Mouse (Mus musculus) kidney, embryonic 15.5 days (tissue): ENCODE measurements around the gene Ube4b. TPM values are rescaled to one million over a fixed set of nuclear protein-coding genes. Genes with fewer than 3 reads are reported as not detected.

Experiments used
- ATAC-seq: fragments of 200-750 bp; cut with Nextera tagmentation; replicated peaks from 2 replicates; pipeline ENCODE4 v1.8.0; 2017; ENCODE audit warnings: moderate TSS enrichment; ENCODE audit not compliant: low FRiP score
- H3K27ac ChIP-seq: fragments of 300-500 bp; sonication (generic); 2 replicates; pipeline ENCODE4 v1.5.1; 2015; ENCODE audit warnings: mild to moderate bottlenecking, inconsistent platforms
- H3K27me3 ChIP-seq: fragments of 300-500 bp; sonication (generic); 2 replicates; pipeline ENCODE4 v1.6.1; 2015; ENCODE audit warnings: inconsistent platforms
- H3K36me3 ChIP-seq: fragments of 300-500 bp; sonication (generic); 2 replicates; pipeline ENCODE4 v1.6.1; 2015; ENCODE audit warnings: inconsistent platforms
- H3K4me1 ChIP-seq: fragments of 300-500 bp; sonication (generic); 2 replicates; pipeline ENCODE4 v1.6.1; 2015; ENCODE audit warnings: inconsistent platforms
- H3K4me2 ChIP-seq: fragments of 300-500 bp; sonication (generic); 2 replicates; pipeline ENCODE4 v1.6.1; 2015; ENCODE audit warnings: moderate library complexity, mild to moderate bottlenecking, inconsistent platforms
- H3K4me3 ChIP-seq: fragments of 300-500 bp; sonication (generic); replicated peaks from 2 replicates; pipeline ENCODE4 v1.5.1; 2015; ENCODE audit warnings: mild to moderate bottlenecking, inconsistent platforms
- H3K9ac ChIP-seq: fragments of 300-500 bp; sonication (generic); 2 replicates; pipeline ENCODE4 v1.6.1; 2015; ENCODE audit warnings: mild to moderate bottlenecking, inconsistent platforms
- H3K9me3 ChIP-seq: fragments of 300-500 bp; sonication (generic); replicated peaks from 2 replicates; pipeline ENCODE4 v1.6.1; 2016; ENCODE audit warnings: inconsistent platforms
- WGBS: fragments of 180-500 bp; shearing (Covaris S2); methylation state at CpG from one replicate; pipeline ENCODE4 v1.1.7; 2015; ENCODE audit warnings: mixed read lengths; 5-methylcytosine and 5-hydroxymethylcytosine counted together
- polyA plus RNA-seq: library from polyadenylated mRNA; unstranded; fragments of >200 nt; fragmentation: Nextera tagmentation; extraction: Ambion mirVana; gene quantifications from 2 replicates; pipeline ENCODE4 v1.2.1, GENCODE M21; 2015

Gene Ube4b
- polyA plus RNA-seq, 1 experiment from 2014 or later = 49.6 TPM

DNA sequence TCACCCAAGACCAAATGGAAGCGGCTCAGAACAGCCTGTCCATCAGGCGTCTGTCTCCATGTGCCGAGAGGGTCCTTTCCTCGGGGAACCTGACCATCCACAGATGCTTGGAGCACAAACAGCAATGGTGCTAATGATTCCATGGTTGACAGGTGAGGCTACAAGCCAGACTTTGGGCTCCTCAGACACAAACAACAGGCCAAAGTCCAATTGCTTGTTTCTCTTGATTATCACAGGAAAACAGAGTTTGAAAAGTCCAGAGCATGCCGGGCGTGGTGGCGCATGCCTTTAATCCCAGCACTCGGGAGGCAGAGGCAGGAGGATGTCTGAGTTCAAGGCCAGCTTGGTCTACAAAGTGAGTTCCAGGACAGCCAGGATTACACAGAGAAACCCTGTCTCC lies 71.9 kb downstream of the Ube4b start:
- WGBS = 97% methylated on average over 8 of the region's 8 CpGs
- peaks cover 99% of the 10 kb centered on the region for H3K36me3 ChIP-seq
- no peak for ATAC-seq

GRCm38 (mm10) chr4:149351596-149352150 lies 74.9 kb downstream of the Ube4b start:
- H3K9me3 ChIP-seq = no peaks in the 10 kb centered on the region
- no peak overlapping the region for H3K27ac ChIP-seq
- 84% methylated on average over 8 of the region's 8 CpGs for WGBS

More for the DNA sequence above, 71.9 kb downstream of the Ube4b start:
- Histone ChIP-seq H3K4me1 (0 out of 2 replicates have a peak, but pooled peaks cover 2% of the 10 kb centered on the region), H3K4me3 (no peak overlapping the region), H3K27ac (no peak overlapping the region), H3K9me3 (no peaks in the 10 kb centered on the region), H3K4me2 (no peak overlapping the region), H3K27me3 (no peaks in the 10 kb centered on the region), H3K9ac (no peak overlapping the region)

GRCm38 (mm10) chr4:149348963-149349362 lies 77.6 kb downstream of the Ube4b start:
- no peaks in the 10 kb centered on the region for H3K27me3 ChIP-seq
- H3K4me1 ChIP-seq = 0 out of 2 replicates have a peak, but pooled peaks cover 4% of the 10 kb centered on the region
- peaks cover 98% of the 10 kb centered on the region for H3K36me3 ChIP-seq
- H3K4me2 ChIP-seq = no peak overlapping the region
- ATAC-seq = no peak
- no peak overlapping the region for H3K9ac ChIP-seq
- no peak overlapping the region for H3K27ac ChIP-seq
- no peaks in the 10 kb centered on the region for H3K9me3 ChIP-seq
- no peak overlapping the region for H3K4me3 ChIP-seq
- WGBS = 71% methylated on average over 5 of the region's 5 CpGs

More at GRCm38 (mm10) chr4:149351596-149352150, 74.9 kb downstream of the Ube4b start:
- Histone ChIP-seq H3K36me3 (peaks cover 98% of the 10 kb centered on the region), H3K9ac (no peak overlapping the region), H3K4me1 (0 out of 2 replicates have a peak, but pooled peaks cover 3% of the 10 kb centered on the region), H3K27me3 (no peaks in the 10 kb centered on the region), H3K4me2 (no peak overlapping the region), H3K4me3 (no peak overlapping the region)
- no peak for ATAC-seq

DNA sequence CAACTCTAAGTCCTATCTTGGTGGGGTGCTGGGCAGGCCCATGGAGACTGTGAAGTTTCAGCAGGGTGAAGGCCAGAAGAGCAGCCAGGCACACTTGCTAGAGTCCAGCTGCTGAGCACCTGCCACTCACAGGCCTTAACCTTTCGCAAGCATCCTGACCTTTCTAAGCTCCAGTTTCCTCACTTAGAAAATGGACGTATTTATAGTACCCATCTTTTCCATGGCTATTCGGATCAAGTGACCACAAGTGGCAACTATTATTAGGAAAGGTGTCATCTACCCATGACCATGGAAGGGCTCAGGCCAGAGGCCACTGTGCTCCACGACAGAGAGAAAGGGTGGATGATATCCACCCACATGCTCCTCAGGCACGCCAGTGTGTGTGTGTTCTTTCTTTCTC lies 80.7 kb downstream of the Ube4b start:
- ATAC-seq = no peak
- Histone ChIP-seq H3K36me3 (peaks cover 98% of the 10 kb centered on the region), H3K4me2 (no peak overlapping the region), H3K4me1 (0 out of 2 replicates have a peak, but pooled peaks cover 4% of the 10 kb centered on the region), H3K9ac (no peak overlapping the region), H3K27me3 (no peaks in the 10 kb centered on the region), H3K27ac (no peak overlapping the region), H3K4me3 (no peak overlapping the region), H3K9me3 (no peaks in the 10 kb centered on the region)
- 47% methylated on average over 5 of the region's 5 CpGs for WGBS

- 82% methylated on average over 8 of the region's 8 CpGs for WGBS
- no peaks in the 10 kb centered on the region for H3K27me3 ChIP-seq
- H3K4me1 ChIP-seq = 0 out of 2 replicates have a peak, but pooled peaks cover 4% of the 10 kb centered on the region
- no peak overlapping the region for H3K4me2 ChIP-seq
- H3K4me3 ChIP-seq = no peak overlapping the region
- peaks cover 98% of the 10 kb centered on the region for H3K36me3 ChIP-seq
- ATAC-seq = no peak
- no peaks in the 10 kb centered on the region for H3K9me3 ChIP-seq
- no peak overlapping the region for H3K9ac ChIP-seq
- no peak overlapping the region for H3K27ac ChIP-seq
Measured at GRCm38 (mm10) chr4:149344311-149344710, 82.2 kb downstream of the Ube4b start.

DNA sequence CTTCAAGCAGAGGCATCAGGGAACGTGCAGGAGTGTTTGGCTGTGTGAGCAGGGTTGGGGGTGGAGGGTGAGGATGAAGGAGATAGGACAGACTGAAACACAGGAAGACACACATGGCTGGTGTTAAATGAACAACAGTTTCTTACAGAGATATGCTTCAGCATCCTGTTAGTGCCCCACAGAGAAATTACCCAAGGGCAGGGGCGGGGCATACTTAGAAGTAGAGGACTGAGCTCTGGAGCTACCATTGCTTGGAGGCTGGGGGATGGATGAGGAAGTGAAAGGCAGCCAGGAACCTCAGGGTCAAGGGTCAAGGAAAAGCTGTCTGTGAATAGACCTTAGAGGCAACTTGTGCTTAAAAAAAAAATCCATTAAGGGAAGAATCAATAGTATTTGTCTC lies 85.9 kb downstream of the Ube4b start:
- no peaks in the 10 kb centered on the region for H3K9me3 ChIP-seq
- 66% methylated on average over 2 of the region's 2 CpGs for WGBS
- H3K27ac ChIP-seq = no peak overlapping the region
- H3K36me3 ChIP-seq = peaks cover 96% of the 10 kb centered on the region
- H3K4me3 ChIP-seq = no peak overlapping the region
- H3K27me3 ChIP-seq = no peaks in the 10 kb centered on the region
- H3K4me2 ChIP-seq = no peak overlapping the region
- H3K4me1 ChIP-seq = no peaks in the 10 kb centered on the region
- no peak overlapping the region for H3K9ac ChIP-seq
- ATAC-seq = no peak

GRCm38 (mm10) chr4:149339426-149340214 lies 86.9 kb downstream of the Ube4b start:
- 63% methylated on average over 5 of the region's 5 CpGs for WGBS
- Histone ChIP-seq H3K27me3 (no peaks in the 10 kb centered on the region), H3K9ac (no peak overlapping the region), H3K4me3 (no peak overlapping the region), H3K9me3 (no peaks in the 10 kb centered on the region), H3K36me3 (peaks cover 96% of the 10 kb centered on the region), H3K27ac (no peak overlapping the region), H3K4me1 (no peaks in the 10 kb centered on the region), H3K4me2 (no peak overlapping the region)
- ATAC-seq = no peak

DNA sequence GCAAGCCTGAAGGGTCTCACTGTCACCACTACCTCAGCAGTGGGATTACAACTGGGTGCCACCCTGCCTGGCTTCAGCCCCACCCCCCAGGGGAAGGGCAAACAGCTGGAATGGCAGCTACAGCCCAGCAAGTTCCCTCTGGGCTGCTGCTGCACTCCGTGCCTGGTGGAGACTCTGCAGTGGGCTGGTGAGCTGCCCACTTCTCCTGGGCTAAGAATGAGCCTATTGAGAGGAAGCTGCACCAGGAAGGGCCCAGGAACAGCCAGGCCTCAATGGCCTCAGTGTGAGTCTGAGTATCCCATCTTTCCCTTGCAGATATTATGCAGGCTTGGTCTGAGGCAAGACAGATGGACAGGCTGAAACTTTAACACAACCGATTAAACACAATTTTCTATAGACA lies 88.4 kb downstream of the Ube4b start:
- ATAC-seq = no peak

DNA sequence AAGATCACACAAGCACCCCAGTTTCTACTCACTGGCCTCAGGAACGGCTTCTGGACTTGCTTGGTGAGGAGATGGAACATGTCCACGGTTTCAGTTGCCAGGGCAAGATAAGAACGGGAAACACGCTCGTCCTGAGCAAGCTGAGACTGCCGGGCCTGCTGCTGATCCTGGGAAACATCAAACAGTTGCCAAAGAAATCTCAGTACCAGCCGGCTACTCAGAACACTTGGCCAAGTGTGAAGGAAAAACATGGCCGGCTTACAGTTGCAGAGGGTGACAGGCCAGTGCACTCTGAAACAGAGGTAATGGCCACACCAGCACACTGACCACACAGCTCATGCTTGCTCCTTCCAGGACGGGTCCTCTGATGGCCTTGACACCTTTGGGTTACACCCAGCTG lies 89.2 kb downstream of the Ube4b start:
- Histone ChIP-seq H3K4me2 (no peak overlapping the region), H3K9me3 (no peaks in the 10 kb centered on the region), H3K4me3 (no peak overlapping the region), H3K27ac (no peak overlapping the region), H3K9ac (no peak overlapping the region), H3K4me1 (no peaks in the 10 kb centered on the region), H3K36me3 (peaks cover 96% of the 10 kb centered on the region), H3K27me3 (no peaks in the 10 kb centered on the region)
- ATAC-seq = no peak
- 78% methylated on average over 9 of the region's 9 CpGs for WGBS

More for the DNA sequence above, 88.4 kb downstream of the Ube4b start:
- Histone ChIP-seq H3K36me3 (peaks cover 96% of the 10 kb centered on the region), H3K4me1 (no peaks in the 10 kb centered on the region), H3K27ac (no peak overlapping the region), H3K9me3 (no peaks in the 10 kb centered on the region), H3K4me2 (no peak overlapping the region), H3K9ac (no peak overlapping the region), H3K4me3 (no peak overlapping the region), H3K27me3 (no peaks in the 10 kb centered on the region)
- WGBS = 86% methylated on average over 2 of the region's 2 CpGs

DNA sequence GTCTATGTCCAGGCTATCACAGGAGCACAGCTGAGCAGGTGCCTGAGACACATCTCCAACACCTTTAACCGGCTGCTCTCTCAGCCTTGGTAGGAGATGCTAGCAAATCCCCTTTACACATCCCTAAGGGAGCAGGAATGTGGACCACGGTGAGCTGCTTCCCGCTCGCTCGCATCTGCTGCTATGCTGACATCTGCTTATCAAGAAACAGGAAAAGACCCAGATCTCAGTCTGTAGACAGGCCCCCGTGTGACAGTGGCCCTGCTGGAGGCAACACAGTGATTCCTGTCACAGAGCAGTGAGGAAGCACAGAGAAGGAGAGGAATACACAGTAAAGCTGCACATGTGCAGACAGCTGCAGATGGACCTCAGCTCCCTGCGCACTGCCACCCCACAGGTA lies 90.2 kb downstream of the Ube4b start:
- Histone ChIP-seq H3K27me3 (no peaks in the 10 kb centered on the region), H3K4me2 (no peak overlapping the region), H3K36me3 (peaks cover 96% of the 10 kb centered on the region), H3K4me1 (no peaks in the 10 kb centered on the region), H3K27ac (no peak overlapping the region), H3K9me3 (no peaks in the 10 kb centered on the region), H3K4me3 (no peak overlapping the region), H3K9ac (no peak overlapping the region)
- no peak for ATAC-seq
- WGBS = 91% methylated on average over 7 of the region's 7 CpGs

DNA sequence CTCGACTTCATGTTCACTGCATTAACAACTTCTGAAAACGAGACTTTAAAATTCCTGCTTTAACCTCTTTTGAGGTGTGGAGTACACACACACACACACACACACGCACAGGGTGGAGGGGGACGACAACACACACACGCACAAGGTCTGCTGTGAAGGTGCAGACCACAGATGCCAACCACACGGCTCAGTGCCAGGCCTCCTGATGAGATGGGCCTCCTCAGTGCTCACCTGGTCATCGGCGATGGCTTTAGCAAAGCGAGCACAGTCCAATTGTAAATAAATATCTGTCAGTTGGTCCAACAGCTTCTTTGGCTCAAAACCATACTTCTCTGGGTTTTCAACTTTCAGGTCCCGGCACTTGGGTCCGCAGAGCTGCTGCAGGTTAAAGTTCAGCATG lies 91.7 kb downstream of the Ube4b start:
- no peak overlapping the region for H3K9ac ChIP-seq
- peaks cover 96% of the 10 kb centered on the region for H3K36me3 ChIP-seq
- H3K9me3 ChIP-seq = no peaks in the 10 kb centered on the region
- no peaks in the 10 kb centered on the region for H3K4me1 ChIP-seq
- no peak overlapping the region for H3K27ac ChIP-seq
- 94% methylated on average over 11 of the region's 11 CpGs for WGBS
- no peak overlapping the region for H3K4me3 ChIP-seq
- no peaks in the 10 kb centered on the region for H3K27me3 ChIP-seq
- no peak overlapping the region for H3K4me2 ChIP-seq
- no peak for ATAC-seq

DNA sequence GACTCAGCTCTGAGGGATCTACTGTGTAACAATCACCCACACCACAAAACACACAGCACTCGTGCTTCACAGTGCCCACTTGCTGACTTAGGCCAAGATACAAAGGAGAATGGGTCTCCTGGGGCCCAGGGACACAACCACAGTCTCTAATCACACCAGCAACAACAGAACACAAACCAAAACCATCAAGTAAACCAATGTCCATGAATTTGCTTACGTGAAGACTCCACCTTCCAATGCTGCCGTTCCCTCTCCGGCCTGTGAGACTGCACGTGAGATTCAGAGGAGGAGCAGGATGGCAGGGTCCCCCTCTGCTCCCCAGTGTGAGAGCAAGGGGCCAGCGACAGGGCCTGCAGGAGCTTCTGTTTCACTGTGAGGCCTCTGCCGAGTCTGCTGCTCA lies 93.8 kb downstream of the Ube4b start:
- H3K36me3 ChIP-seq = peaks cover 98% of the 10 kb centered on the region
- no peak overlapping the region for H3K27ac ChIP-seq
- H3K4me3 ChIP-seq = no peak overlapping the region
- H3K4me2 ChIP-seq = no peak overlapping the region
- no peaks in the 10 kb centered on the region for H3K4me1 ChIP-seq
- no peaks in the 10 kb centered on the region for H3K27me3 ChIP-seq
- no peak for ATAC-seq
- H3K9ac ChIP-seq = no peak overlapping the region
- 89% methylated on average over 7 of the region's 7 CpGs for WGBS
- H3K9me3 ChIP-seq = no peaks in the 10 kb centered on the region
